Mouse (Mus musculus): ENCODE data around the gene Purb. TPM values are rescaled to one million over a fixed set of nuclear protein-coding genes. Genes with fewer than 3 reads are reported as not detected.

Gene Purb
- polyA plus RNA-seq (2012; rRNA removed), result 4.2 and 7.0 TPM in 2 replicates

DNA sequence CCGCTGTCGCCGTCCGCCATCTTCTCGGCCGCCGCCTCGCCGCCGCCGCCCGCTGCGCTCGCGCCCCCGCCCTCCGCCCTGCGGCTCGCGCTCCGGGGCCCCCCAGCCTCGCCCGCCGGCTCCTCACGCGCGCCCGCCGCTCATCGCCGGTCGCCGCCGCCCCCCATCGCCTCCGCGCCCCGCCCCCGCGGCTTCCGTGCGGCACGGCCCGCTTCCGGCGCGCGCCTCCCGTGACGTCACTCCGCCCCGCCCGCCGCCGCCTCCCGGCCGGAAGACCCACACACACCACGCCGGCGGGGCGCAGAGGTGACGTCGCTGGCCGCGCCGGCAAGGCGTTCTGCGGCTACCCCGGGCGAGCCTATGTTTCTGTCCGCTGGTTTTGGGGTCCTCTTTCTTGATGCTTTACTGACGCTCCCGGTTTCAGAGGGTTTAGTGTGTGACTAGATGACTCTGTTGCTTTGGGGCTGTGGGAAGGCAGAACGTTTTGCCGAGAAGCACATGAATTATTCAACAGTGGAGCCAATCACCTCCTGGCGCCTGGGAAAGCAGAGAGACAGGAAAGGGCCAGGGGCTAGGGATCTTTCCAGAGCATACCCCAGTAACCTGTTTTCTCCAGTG is at the start of gene Purb:
Gene Purb, minus strand, starts transcription at position 51 of the 618 bp plus-strand sequence.
- peak within 1 kb of the TSS; percentile 77 for H3K4me3 ChIP-seq (ENCODE audit: low read depth, low read length)
- peaks cover 8% of the 10 kb centered on the region for H3K36me3 ChIP-seq (ENCODE audit: control insufficient read depth, insufficient read depth, low read length)
- H3K27ac ChIP-seq (ENCODE audit: insufficient read depth, low read depth, low read length), result peak within 1 kb of the TSS; percentile 85
- peaks cover 5% of the 10 kb centered on the region; the same call in 1 of the 2 replicates for H3K4me1 ChIP-seq (ENCODE audit: control insufficient read depth, insufficient read depth, insufficient read length, low read length)
- 8% methylated on average over 72 of the region's 76 CpGs for WGBS
- no peaks in the 10 kb centered on the region for H3K27me3 ChIP-seq (ENCODE audit: control insufficient read depth, insufficient read depth, low read length)
- TF ChIP-seq CTCF (IDR thresholded peaks at IDR 0.05; ENCODE audit: extremely low read depth, insufficient read length, insufficient replicate concordance, low read depth, low read length) (no peak), POLR2A (IDR thresholded peaks at IDR 0.05; ENCODE audit: low read depth, low read length) (peak; percentile 87)

DNA sequence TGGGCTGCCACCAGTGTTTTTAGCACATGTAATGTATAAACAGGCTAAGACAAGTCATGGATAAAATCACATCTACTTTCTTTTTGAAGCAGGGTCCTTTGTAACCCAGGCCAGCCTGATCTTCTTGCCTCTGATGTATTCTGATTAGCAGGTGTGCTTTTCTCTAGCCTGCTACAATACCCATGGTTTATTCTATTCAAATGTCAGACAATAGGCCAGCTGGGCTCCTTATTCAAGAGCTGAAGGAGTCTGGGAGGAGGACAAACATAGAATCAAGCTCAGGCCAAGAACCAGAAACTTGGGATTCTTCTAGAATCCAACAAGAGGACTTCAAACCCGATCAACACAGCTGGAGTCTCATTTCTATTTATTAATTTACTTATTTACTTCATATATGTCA is 49.5 kb upstream of the Purb start:
- 85% methylated on average over 1 of the region's 1 CpGs for WGBS

DNA sequence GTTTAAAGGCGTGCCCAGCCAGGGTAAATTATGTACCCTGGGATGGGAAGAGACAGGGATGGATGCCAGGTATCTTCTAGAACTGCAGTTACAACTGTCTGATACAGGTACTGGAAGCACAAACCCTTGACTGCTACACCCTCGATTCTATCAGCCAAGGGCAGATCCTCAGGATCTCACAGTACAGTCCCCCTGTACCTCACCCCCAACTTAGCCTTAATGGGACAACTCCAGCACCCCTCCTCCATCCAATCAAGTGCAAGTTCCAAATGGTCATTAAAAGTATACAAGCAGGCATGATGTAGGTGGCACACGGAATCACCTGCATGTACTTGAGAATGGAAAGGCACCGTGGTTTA is 49.1 kb upstream of the Purb start:
- H3K36me3 ChIP-seq (ENCODE audit: control insufficient read depth, insufficient read depth, low read length), result peaks cover 20% of the 10 kb centered on the region
- H3K27ac ChIP-seq (ENCODE audit: insufficient read depth, low read depth, low read length), result no peak overlapping the region
- H3K27me3 ChIP-seq (ENCODE audit: control insufficient read depth, insufficient read depth, low read length), result no peaks in the 10 kb centered on the region
- H3K4me1 ChIP-seq (ENCODE audit: control insufficient read depth, insufficient read depth, insufficient read length, low read length), result no peaks in the 10 kb centered on the region
- TF ChIP-seq CTCF (IDR thresholded peaks at IDR 0.05; ENCODE audit: extremely low read depth, insufficient read length, insufficient replicate concordance, low read depth, low read length) (no peak), POLR2A (IDR thresholded peaks at IDR 0.05; ENCODE audit: low read depth, low read length) (no peak)
- no peak overlapping the region for H3K4me3 ChIP-seq (ENCODE audit: low read depth, low read length)
- WGBS, result 84% methylated on average over 4 of the region's 4 CpGs

More for the DNA sequence above, 49.5 kb upstream of the Purb start:
- Histone ChIP-seq H3K27ac (ENCODE audit: insufficient read depth, low read depth, low read length) (no peak overlapping the region), H3K4me3 (ENCODE audit: low read depth, low read length) (no peak overlapping the region), H3K4me1 (ENCODE audit: control insufficient read depth, insufficient read depth, insufficient read length, low read length) (no peaks in the 10 kb centered on the region), H3K36me3 (ENCODE audit: control insufficient read depth, insufficient read depth, low read length) (peaks cover 20% of the 10 kb centered on the region), H3K27me3 (ENCODE audit: control insufficient read depth, insufficient read depth, low read length) (no peaks in the 10 kb centered on the region)
- no peak for TF ChIP-seq CTCF (IDR thresholded peaks at IDR 0.05; ENCODE audit: extremely low read depth, insufficient read length, insufficient replicate concordance, low read depth, low read length)
- no peak for TF ChIP-seq POLR2A (IDR thresholded peaks at IDR 0.05; ENCODE audit: low read depth, low read length)

DNA sequence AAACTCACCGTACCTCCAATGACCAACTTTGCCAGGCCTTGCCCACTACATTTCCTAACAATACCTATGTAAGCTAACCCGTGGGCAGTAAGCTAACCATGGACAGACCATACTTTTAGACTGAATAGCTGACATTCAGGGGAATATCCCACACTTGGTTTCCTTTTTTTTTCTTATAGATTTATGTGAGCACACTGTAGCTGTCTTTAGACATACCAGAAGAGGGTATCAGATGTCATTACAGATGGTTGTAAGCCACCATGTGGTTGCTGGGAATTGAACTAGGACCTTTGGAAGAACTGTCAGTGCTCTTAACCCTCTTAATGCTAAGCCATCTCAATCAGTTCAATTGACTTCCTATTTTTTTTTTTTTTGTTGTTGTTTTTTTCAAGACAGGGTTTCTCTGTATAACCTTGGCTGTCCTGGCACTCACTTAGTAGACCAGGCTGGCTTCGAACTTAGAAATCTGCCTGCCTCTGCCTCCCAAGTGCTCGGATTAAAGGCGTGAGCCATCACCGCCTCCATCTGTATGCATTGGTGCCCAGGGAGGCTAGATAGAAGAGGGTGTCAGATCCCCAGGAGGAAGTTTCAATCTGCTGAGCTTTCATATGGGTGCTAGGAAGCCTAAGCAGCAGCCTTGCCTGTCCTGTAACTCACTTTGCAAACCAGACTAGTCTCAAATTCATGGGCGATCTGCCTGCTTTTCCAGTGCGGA is 48.6 kb upstream of the Purb start:
- peaks cover 20% of the 10 kb centered on the region for H3K36me3 ChIP-seq (ENCODE audit: control insufficient read depth, insufficient read depth, low read length)
- no peak overlapping the region for H3K4me3 ChIP-seq (ENCODE audit: low read depth, low read length)
- H3K27me3 ChIP-seq (ENCODE audit: control insufficient read depth, insufficient read depth, low read length), result no peaks in the 10 kb centered on the region
- no peak overlapping the region for H3K27ac ChIP-seq (ENCODE audit: insufficient read depth, low read depth, low read length)
- TF ChIP-seq POLR2A (IDR thresholded peaks at IDR 0.05; ENCODE audit: low read depth, low read length), result no peak
- no peak for TF ChIP-seq CTCF (IDR thresholded peaks at IDR 0.05; ENCODE audit: extremely low read depth, insufficient read length, insufficient replicate concordance, low read depth, low read length)
- WGBS, result 83% methylated on average over 8 of the region's 8 CpGs
- peaks cover 3% of the 10 kb centered on the region; the same call in 1 of the 2 replicates for H3K4me1 ChIP-seq (ENCODE audit: control insufficient read depth, insufficient read depth, insufficient read length, low read length)

DNA sequence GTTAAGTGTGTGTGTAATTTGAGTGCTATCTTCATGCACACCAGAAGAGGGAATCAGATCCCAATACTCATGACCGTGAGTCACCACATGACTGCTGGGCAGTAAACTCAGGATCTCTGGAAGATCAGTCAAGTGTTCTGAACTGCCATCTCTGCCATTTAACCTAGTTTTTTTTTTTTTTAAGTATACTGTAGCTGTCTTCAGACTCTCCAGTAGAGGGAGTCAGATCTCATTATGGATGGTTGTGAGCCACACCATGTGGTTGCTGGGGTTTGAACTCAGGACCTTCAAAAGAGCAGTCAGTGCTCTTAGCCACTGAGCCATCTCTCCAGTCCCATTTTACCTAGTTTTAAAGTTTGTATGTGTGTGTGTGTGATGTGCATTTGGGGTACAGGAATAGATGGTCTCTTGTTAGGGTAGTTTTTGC is 48.0 kb upstream of the Purb start:
- Histone ChIP-seq H3K27ac (ENCODE audit: insufficient read depth, low read depth, low read length) (no peak overlapping the region), H3K27me3 (ENCODE audit: control insufficient read depth, insufficient read depth, low read length) (no peaks in the 10 kb centered on the region), H3K4me3 (ENCODE audit: low read depth, low read length) (no peak overlapping the region), H3K36me3 (ENCODE audit: control insufficient read depth, insufficient read depth, low read length) (peaks cover 20% of the 10 kb centered on the region), H3K4me1 (ENCODE audit: control insufficient read depth, insufficient read depth, insufficient read length, low read length) (peaks cover 3% of the 10 kb centered on the region)
- TF ChIP-seq CTCF (IDR thresholded peaks at IDR 0.05; ENCODE audit: extremely low read depth, insufficient read length, insufficient replicate concordance, low read depth, low read length), result no peak
- TF ChIP-seq POLR2A (IDR thresholded peaks at IDR 0.05; ENCODE audit: low read depth, low read length), result no peak
- WGBS, result 39% methylated on average over 1 of the region's 1 CpGs

DNA sequence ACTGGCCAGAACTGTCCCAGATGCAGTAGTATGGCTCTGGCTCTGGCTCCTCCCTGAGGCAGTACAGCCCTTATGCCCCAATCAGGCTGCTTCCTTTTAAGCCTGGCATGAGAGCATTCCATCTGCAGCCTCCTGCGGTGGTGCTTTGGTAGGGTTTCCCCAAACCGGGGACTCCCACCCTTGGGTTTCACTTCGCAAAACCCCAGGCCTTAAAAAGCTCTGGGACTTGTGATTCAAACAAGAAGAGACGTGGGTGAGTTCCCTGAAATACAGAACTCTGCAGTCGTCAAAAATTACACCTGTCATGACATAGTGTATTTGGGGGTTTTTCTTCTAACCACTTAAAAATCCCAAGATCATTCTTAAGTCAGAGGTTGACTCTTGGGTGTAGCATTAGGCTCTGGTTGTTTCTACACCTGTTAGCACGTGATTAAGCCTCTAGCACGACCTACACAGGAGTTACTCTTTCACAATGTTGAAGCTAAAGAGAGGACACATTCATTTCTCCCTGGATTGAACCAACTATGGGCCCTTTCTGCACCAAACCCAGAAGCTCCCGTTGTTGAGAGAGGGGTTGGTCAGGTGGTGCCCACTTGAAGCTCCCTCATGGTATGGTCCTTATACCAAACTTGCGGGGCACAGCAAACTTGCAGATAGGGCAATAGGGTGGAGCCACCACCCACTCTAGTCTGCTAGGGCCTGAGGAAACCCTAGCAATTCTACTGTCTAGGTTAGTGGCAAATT is 47.2 kb upstream of the Purb start:
- WGBS, result 66% methylated on average over 9 of the region's 9 CpGs
- no peak for TF ChIP-seq POLR2A (IDR thresholded peaks at IDR 0.05; ENCODE audit: low read depth, low read length)
- TF ChIP-seq CTCF (IDR thresholded peaks at IDR 0.05; ENCODE audit: extremely low read depth, insufficient read length, insufficient replicate concordance, low read depth, low read length), result no peak
- Histone ChIP-seq H3K27ac (ENCODE audit: insufficient read depth, low read depth, low read length) (no peak overlapping the region), H3K4me1 (ENCODE audit: control insufficient read depth, insufficient read depth, insufficient read length, low read length) (peaks cover 3% of the 10 kb centered on the region), H3K36me3 (ENCODE audit: control insufficient read depth, insufficient read depth, low read length) (peaks cover 20% of the 10 kb centered on the region), H3K27me3 (ENCODE audit: control insufficient read depth, insufficient read depth, low read length) (no peaks in the 10 kb centered on the region), H3K4me3 (ENCODE audit: low read depth, low read length) (no peak overlapping the region)
